Mouse (Mus musculus): Measurements from ENCODE around the gene Gda. TPM values are rescaled to one million over a fixed set of nuclear protein-coding genes. Genes with fewer than 3 reads are reported as not detected.
A peak's percentile ranks its signal among the peaks of the same experiment; 100 is the strongest.

Gene Gda
- not detected in 2 replicates for polyA plus RNA-seq (2016; fragmentation: Nextera tagmentation; extraction: Ambion mirVana)

DNA sequence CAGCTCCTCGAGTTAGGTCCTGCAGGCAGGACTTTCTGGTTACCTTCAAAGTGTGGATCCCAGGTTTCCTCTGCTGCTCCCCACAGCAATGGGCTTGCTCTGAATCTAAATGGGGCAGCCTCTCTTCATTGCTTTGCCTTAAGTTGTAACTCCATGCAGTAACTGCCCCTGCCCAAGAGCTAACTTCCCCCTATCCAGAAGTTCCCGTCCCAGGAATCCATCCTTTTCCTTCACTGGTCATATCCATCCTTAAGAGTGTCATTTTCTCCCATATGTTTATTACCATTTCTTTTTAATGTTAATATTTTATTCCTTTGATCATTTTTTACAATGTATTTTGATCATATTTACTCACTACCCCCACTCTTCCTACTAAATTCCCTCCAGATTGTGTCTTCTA is at the start of gene Gda:
Gda (minus strand) TSS at position 101 of the 400 bp plus-strand sequence.
- Histone ChIP-seq H3K36me3 (no peaks in the 10 kb centered on the region), H3K4me1 (peaks cover 8% of the 10 kb centered on the region), H3K4me3 (peak within 1 kb of the TSS; percentile 56), H3K9me3 (replicated peaks) (no peaks in the 10 kb centered on the region), H3K27ac (no peak within 1 kb of the TSS), H3K27me3 (ENCODE audit: low read depth, poor library complexity, severe bottlenecking) (peaks cover 34% of the 10 kb centered on the region)
- DNase-seq (ENCODE audit: low spot score): no peak
- 64% methylated on average over 2 of the region's 2 CpGs for WGBS

DNA sequence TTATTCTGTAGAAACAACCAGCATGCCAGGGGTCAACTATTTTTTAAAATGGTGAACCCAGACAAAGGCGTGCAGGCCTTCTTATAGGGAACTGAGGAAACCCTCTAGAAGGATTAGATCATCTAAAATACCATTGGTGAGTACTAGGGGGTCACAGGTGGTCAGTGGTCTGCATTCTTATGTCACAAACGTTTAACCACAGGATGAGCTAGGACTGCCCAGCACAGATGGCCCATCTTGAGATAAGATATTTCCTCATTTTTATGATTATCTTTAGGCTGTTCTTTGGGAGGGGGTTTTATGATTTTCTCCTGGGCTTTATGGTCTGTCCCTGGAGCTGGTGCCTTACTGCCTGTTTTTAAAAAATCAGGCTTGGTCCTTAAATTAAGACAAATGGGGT is 47.0 kb upstream of the Gda start:
- Histone ChIP-seq H3K4me3 (no peak overlapping the region), H3K36me3 (no peaks in the 10 kb centered on the region), H3K27ac (no peak overlapping the region), H3K4me1 (no peaks in the 10 kb centered on the region), H3K9me3 (replicated peaks) (no peaks in the 10 kb centered on the region), H3K27me3 (ENCODE audit: low read depth, poor library complexity, severe bottlenecking) (no peaks in the 10 kb centered on the region)
- 72% methylated on average over 2 of the region's 2 CpGs for WGBS
- DNase-seq (ENCODE audit: low spot score): no peak

DNA sequence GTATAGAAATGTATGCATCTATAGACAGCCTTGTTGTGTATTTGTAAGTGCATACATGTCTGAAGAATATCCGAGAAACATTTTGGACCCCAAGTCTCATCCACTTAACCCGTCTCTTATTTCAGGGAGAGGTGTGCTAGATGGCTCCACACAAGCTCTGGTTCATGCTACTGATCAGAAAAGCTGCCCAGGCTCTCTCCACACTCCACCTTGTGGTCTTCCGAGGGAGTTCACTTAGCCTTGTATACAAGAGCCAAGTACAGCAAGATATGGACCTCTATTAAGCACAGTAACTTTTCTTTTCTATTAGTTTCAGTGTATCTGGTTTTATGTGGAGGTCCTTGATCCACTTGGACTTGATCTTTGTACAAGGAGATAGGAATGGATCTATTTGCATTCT is 36.9 kb upstream of the Gda start:
- no peak for DNase-seq (ENCODE audit: low spot score)
- 57% methylated on average over 3 of the region's 3 CpGs for WGBS
- Histone ChIP-seq H3K4me3 (no peak overlapping the region), H3K9me3 (replicated peaks) (no peaks in the 10 kb centered on the region), H3K4me1 (no peaks in the 10 kb centered on the region), H3K36me3 (no peaks in the 10 kb centered on the region), H3K27me3 (ENCODE audit: low read depth, poor library complexity, severe bottlenecking) (no peaks in the 10 kb centered on the region), H3K27ac (no peak overlapping the region)

DNA sequence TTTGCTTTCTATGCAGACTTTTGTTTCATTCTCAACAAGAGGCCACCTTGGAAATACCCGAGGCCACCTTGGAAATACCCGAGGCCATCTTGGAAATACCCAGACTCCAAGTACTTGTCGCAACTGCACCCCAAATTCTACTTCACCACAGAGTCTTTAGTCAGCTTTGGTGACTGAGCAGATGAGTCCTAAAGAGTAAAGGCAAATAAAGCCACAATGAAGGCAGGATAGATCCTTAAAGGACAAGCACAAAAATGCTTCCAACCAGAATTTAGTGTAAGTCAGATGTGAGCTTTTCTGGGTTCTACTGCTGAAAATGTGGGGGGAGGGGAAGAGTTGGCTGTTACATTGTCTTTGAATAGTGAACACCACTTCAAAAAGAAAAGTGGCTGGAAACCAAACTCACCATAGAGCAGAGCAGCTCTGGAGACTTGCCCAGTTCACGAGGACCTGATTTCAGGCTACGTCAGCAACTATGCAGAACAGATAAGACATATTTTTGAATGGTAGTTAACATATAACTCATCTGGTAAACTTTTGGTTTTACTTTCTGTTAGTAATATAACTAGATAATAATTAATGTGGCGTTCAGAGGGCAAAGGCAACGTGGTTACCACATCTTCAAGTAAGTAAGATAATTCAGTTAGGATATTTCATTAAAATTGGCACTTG is 34.5 kb upstream of the Gda start:
- DNase-seq (ENCODE audit: low spot score): no peak
- H3K36me3 ChIP-seq: no peaks in the 10 kb centered on the region
- H3K9me3 ChIP-seq (replicated peaks): no peaks in the 10 kb centered on the region
- no peak overlapping the region for H3K27ac ChIP-seq
- H3K27me3 ChIP-seq (ENCODE audit: low read depth, poor library complexity, severe bottlenecking): no peaks in the 10 kb centered on the region
- H3K4me1 ChIP-seq: no peaks in the 10 kb centered on the region
- no peak overlapping the region for H3K4me3 ChIP-seq
- WGBS: 88% methylated on average over 7 of the region's 7 CpGs

DNA sequence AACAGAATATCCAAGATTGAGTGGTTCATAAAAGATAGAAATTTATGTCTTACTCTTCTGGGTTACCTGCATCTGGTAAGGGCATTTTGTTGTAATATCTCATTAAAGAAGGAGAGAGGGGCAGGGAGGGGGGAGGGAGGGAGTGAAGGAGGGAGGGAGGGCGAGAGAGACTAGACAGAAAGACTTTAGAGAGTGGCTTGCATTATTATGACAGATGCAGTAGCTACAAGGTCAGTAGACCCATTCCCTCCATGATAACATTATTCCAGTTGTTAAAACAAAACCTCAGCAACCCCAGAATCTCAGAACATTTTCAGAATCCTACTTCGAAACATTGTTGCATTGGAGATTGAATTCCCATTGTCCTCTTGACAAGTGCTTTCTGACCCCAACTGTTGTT is 33.9 kb upstream of the Gda start:
- H3K4me1 ChIP-seq: no peaks in the 10 kb centered on the region
- no peaks in the 10 kb centered on the region for H3K36me3 ChIP-seq
- H3K27ac ChIP-seq: no peak overlapping the region
- WGBS: 80% methylated on average over 2 of the region's 2 CpGs
- no peak overlapping the region for H3K4me3 ChIP-seq
- no peaks in the 10 kb centered on the region for H3K27me3 ChIP-seq (ENCODE audit: low read depth, poor library complexity, severe bottlenecking)
- H3K9me3 ChIP-seq (replicated peaks): no peaks in the 10 kb centered on the region
- no peak for DNase-seq (ENCODE audit: low spot score)

DNA sequence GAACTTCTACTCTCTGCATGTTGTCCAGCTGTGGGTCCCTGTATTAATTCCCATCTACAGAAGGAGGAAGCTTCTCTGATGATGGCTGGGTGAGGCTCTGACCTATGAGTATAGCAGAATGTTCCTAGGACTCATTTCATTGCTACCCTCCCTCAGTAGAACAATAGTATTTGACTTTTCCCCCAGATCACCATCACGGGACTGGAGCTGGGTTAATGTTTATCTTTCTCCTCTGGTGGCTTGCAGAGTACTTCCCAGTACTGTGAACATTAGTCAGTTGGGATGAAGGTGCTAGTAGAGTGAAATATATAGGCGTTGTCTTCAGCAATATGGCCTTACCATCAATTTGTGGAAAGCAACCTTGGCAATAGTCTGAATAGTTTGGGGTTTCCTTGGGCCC is 31.5 kb upstream of the Gda start:
- Histone ChIP-seq H3K4me1 (no peaks in the 10 kb centered on the region), H3K27ac (no peak overlapping the region), H3K9me3 (replicated peaks) (no peaks in the 10 kb centered on the region), H3K27me3 (ENCODE audit: low read depth, poor library complexity, severe bottlenecking) (no peaks in the 10 kb centered on the region), H3K36me3 (no peaks in the 10 kb centered on the region), H3K4me3 (no peak overlapping the region)
- no peak for DNase-seq (ENCODE audit: low spot score)
- 86% methylated on average over 2 of the region's 2 CpGs for WGBS

DNA sequence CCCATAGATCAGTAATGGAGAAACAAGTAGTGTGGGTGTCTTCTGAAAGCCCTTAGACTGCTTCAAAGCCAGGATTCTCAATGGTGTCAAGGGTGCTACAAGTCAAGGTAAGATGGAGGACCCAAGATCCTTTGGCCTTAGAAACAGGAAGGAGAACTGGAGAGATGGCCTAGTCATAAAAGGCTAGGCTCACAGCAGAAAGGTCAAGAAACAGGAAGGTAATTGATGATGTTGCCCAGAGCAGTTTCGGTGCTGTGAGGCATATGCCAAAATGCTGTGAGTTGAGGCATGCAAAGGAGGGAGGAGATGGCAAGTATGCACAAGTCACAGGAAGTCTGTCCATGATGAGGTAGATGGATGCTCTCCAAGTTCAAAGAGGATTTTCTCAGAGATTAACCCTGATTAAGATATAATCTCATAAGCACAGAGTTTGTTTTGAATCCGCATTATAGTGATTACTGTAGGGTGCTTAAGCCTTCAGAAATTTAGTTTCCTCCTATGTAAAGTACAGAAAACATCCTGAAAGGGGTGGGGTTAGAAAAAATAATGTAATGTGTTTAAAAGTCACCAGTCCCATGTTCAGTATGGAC is 26.2 kb upstream of the Gda start:
- Histone ChIP-seq H3K4me3 (no peak overlapping the region), H3K4me1 (no peaks in the 10 kb centered on the region), H3K27ac (no peak overlapping the region), H3K27me3 (ENCODE audit: low read depth, poor library complexity, severe bottlenecking) (no peaks in the 10 kb centered on the region), H3K36me3 (no peaks in the 10 kb centered on the region), H3K9me3 (replicated peaks) (no peaks in the 10 kb centered on the region)
- DNase-seq (ENCODE audit: low spot score): no peak
- WGBS: 84% methylated on average over 2 of the region's 2 CpGs

DNA sequence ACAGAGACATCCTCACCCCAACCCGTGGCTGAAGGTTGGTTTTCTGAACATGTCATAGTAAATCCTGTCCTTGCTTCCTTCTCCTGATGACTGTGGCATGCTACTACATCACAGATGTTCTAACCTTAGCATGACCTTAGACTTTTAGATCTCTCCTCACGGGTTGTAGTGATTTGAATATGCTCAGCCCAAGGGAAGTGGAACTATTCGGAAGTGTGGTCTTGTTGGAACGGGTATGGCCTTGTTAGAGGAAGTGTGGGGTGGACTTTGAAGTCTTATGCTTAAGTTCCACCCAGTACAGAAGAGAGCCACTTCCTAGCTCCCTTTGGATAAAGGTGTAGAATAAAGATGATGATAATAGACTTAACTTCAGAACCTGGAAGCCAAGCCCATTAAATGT is 22.6 kb upstream of the Gda start:
- no peaks in the 10 kb centered on the region for H3K9me3 ChIP-seq (replicated peaks)
- WGBS: 83% methylated on average over 4 of the region's 4 CpGs
- no peak for DNase-seq (ENCODE audit: low spot score)
- H3K4me1 ChIP-seq: no peaks in the 10 kb centered on the region
- H3K27ac ChIP-seq: no peak overlapping the region
- no peaks in the 10 kb centered on the region for H3K36me3 ChIP-seq
- H3K4me3 ChIP-seq: no peak overlapping the region
- H3K27me3 ChIP-seq (ENCODE audit: low read depth, poor library complexity, severe bottlenecking): no peaks in the 10 kb centered on the region

DNA sequence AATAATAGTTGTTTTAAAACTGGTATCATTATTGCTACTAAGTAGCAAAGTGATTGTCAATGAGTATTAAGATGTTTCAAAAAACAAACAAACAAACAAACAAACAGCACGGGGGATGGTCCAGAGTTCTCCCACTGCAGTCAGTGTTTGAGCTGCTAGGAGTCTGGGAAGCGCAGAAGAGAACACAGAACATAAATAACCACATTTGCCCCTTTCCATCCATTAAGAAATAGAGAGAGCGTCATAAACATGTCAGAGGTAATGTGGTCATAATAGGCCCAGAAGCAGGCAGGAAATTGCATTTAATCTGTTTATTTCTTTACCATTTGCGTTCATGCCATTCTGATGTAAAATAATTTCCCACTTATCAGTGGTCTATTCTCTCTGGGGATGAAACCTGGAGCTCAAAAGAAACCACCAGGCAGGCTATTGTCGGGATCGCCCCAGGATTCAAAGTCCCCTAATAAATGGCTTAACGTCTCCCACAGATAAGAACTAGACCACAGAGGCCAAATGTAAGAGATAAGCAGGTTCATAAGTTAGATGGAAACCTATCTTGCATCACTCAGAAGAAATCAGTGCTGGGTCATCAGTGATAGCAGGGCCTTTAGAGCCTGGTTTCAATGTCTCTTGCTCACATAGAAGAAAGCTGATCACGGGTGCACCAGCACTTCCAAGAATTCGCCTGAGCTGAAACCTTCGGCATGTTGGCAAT is 20.7 kb upstream of the Gda start:
- 78% methylated on average over 10 of the region's 10 CpGs for WGBS
- Histone ChIP-seq H3K27me3 (ENCODE audit: low read depth, poor library complexity, severe bottlenecking) (no peaks in the 10 kb centered on the region), H3K4me1 (no peaks in the 10 kb centered on the region), H3K4me3 (no peak overlapping the region), H3K27ac (no peak overlapping the region), H3K36me3 (no peaks in the 10 kb centered on the region), H3K9me3 (replicated peaks) (no peaks in the 10 kb centered on the region)
- DNase-seq (ENCODE audit: low spot score): no peak

DNA sequence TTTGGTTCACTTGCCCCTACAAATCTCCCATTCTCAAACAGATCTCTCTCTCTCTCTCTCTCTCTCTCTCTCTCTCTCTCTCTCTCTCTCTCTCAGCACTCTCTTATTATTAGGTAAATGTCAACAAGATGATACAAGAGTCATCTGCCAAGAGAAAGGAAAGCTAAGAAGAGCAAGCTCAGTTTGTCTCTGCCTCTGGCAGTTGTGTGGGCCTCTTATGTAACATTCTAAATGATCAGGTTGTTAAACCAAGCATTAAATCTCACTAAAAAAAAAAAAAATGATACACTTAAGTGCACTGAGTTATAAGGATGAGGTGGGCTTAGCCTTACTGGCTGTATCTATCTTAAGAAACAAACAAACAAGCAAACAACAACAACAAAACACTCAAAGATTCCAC is 18.1 kb upstream of the Gda start:
- H3K4me1 ChIP-seq: no peaks in the 10 kb centered on the region
- H3K4me3 ChIP-seq: no peak overlapping the region
- no peaks in the 10 kb centered on the region for H3K9me3 ChIP-seq (replicated peaks)
- H3K27me3 ChIP-seq (ENCODE audit: low read depth, poor library complexity, severe bottlenecking): no peaks in the 10 kb centered on the region
- H3K27ac ChIP-seq: no peak overlapping the region
- no peaks in the 10 kb centered on the region for H3K36me3 ChIP-seq
- no peak for DNase-seq (ENCODE audit: low spot score)

DNA sequence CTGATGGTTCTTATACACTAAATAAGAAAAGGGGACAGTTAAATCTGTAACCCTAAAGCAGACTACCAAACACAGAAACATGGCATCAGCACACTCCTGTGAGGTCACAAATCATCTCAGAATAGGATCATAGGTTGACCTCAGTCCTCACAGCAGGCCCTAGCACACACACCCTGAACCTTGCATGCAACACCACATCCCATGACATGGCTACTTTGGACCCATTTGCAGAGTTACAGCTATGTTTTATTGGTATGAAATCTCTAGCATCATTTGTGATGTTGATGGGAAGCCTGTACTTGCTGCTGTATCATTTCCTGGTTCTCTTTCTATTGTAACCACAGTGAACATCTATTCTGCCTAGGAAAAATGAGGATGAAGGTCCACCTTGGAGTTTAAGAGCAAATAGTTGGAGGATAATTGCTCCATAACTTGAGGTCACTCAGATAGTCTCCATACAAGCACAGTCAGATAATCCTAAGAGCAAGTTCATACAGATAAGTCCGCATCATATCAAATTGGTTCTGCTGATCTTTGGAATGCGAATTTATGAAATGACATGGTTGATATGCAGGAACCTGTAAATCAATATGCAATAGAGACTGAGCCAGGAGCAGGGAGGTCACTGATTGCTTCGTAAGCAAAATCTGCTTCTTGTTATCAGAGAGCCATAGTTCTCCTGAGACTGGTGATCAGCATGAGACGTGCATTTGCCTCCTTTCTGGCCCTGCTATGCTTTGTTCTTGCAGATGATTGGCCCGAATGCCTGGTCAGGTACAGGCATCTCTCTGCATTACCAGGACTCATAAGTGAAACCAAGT is 14.1 kb upstream of the Gda start:
- H3K4me3 ChIP-seq: no peak overlapping the region
- H3K9me3 ChIP-seq (replicated peaks): no peaks in the 10 kb centered on the region
- H3K36me3 ChIP-seq: no peaks in the 10 kb centered on the region
- no peak for DNase-seq (ENCODE audit: low spot score)
- H3K27ac ChIP-seq: no peak overlapping the region
- no peaks in the 10 kb centered on the region for H3K27me3 ChIP-seq (ENCODE audit: low read depth, poor library complexity, severe bottlenecking)
- no peaks in the 10 kb centered on the region for H3K4me1 ChIP-seq
- WGBS: 84% methylated on average over 5 of the region's 5 CpGs

DNA sequence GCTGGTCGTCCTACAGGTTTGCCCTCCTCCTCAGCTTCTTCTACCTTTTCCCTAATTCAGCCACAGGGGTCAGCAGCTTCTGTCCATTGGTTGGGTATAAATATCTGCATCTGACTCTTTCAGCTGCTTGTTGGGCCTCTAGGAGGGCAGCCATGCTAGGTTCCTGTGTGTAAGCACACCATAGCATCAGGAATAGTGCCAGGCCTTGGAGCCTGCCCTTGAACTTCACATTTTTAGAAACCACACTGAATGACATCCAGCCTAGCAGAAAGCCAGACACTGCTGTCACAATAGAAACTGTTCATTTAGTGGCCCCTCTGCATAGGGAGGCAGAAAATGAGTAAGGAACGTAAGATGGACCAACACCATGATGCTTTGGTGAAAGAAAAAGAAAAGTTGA is 8.9 kb upstream of the Gda start:
- WGBS: 85% methylated on average over 2 of the region's 2 CpGs
- no peaks in the 10 kb centered on the region for H3K27me3 ChIP-seq (ENCODE audit: low read depth, poor library complexity, severe bottlenecking)
- H3K27ac ChIP-seq: no peak overlapping the region
- H3K36me3 ChIP-seq: no peaks in the 10 kb centered on the region
- no peaks in the 10 kb centered on the region for H3K4me1 ChIP-seq
- H3K4me3 ChIP-seq: no peak overlapping the region
- no peaks in the 10 kb centered on the region for H3K9me3 ChIP-seq (replicated peaks)
- no peak for DNase-seq (ENCODE audit: low spot score)

DNA sequence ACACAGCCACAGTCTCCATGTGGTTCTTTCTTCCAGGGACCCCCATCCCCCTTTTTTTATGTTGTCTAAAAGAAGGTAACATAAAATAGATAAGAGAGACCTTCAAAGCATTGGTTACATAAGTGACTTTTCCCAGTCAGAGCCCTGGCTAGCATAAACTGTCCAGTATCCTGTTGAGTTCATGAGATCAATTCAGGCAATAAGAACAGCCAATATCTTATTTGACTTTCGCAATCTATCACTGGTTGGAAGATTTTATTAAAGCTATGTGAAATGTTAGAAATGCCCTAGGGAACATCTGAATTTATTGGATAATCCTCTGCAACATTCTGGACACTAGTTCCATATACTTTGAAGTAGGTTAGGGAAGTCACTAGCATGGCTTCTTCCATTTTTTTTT is 7.8 kb upstream of the Gda start:
- no peak overlapping the region for H3K27ac ChIP-seq
- no peaks in the 10 kb centered on the region for H3K4me1 ChIP-seq
- no peaks in the 10 kb centered on the region for H3K9me3 ChIP-seq (replicated peaks)
- no peaks in the 10 kb centered on the region for H3K27me3 ChIP-seq (ENCODE audit: low read depth, poor library complexity, severe bottlenecking)
- DNase-seq (ENCODE audit: low spot score): no peak
- no peak overlapping the region for H3K4me3 ChIP-seq
- no peaks in the 10 kb centered on the region for H3K36me3 ChIP-seq
- WGBS: 94% methylated on average over 1 of the region's 1 CpGs
